26 mouse cellular contexts compared by ENCODE assay signal in the genomic region with DNA sequence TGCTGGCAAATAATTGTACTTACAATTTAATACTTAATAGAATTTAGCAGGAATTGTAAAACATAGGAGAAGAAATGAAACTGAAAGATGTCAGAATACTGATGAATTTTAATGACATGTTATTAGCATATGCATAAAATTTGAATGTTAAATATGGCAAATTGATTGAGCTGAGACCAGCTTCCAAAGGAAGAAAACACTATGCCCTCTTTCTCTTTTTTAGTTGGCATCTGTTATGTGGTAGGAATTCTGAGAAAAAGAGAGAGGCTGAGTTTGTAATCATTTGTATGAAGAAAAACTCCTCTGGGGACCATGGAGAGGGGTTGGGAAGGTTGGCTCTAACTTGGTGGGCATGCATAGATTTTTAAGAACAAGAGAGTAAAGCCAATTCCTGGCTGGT.
DNase-seq lines count a peak whose midpoint lies in the region; ATAC-seq and TF ChIP-seq lines count a peak whose summit lies in the region.
"Had no signal": no experiment of that assay in that cellular context is flagged by ENCODE, and none has a peak within 500 bp of the region (broad histone marks: within the 10 kb centered on the region; RNA-seq: fewer than 3 reads in every experiment).

No protein-coding gene starts in this region.

- H3K9me3 ChIP-seq in forebrain, embryonic 12.5 days = no peaks in the 10 kb centered on the region
- no peaks in the 10 kb centered on the region for H3K9me3 ChIP-seq in forebrain, embryonic 11.5 days (ENCODE audit: control insufficient read depth, low read length)
- no peaks in the 10 kb centered on the region for H3K9me3 ChIP-seq in forebrain, embryonic 16.5 days (ENCODE audit: control insufficient read depth, low read length)
- H3K9me3 ChIP-seq: intestine, embryonic 15.5 days; neural tube, embryonic 13.5 days had no signal

- 0 out of 2 replicates have a peak, but pooled peaks cover 5% of the 10 kb centered on the region for H3K4me1 ChIP-seq in forebrain, embryonic 12.5 days
- H3K4me1 ChIP-seq in forebrain, embryonic 11.5 days (replicated peaks; ENCODE audit: control insufficient read depth, insufficient read depth, low read length) = no peaks in the 10 kb centered on the region
- peaks cover 25% of the 10 kb centered on the region for H3K4me1 ChIP-seq in forebrain, embryonic 16.5 days (replicated peaks; ENCODE audit: control insufficient read depth, insufficient read depth, low read length)
- H3K4me1 ChIP-seq in thymus, adult 2 months (replicated peaks; ENCODE audit: control insufficient read depth, insufficient read depth, low read length) = no peaks in the 10 kb centered on the region
- H3K4me1 ChIP-seq: liver, embryonic 12.5 days had no signal

- no peak overlapping the region for H3K4me3 ChIP-seq in forebrain, embryonic 12.5 days (replicated peaks)
- H3K4me3 ChIP-seq in forebrain, embryonic 11.5 days (ENCODE audit: low read depth, low read length) = no peak overlapping the region
- H3K4me3 ChIP-seq in layer of hippocampus, adult 2 months = no peak overlapping the region
- no peak overlapping the region for H3K4me3 ChIP-seq in forebrain, embryonic 16.5 days (replicated peaks; ENCODE audit: low read length)
- H3K4me3 ChIP-seq in thymus, adult 2 months (ENCODE audit: control insufficient read depth, insufficient read depth, low read length) = no peak overlapping the region
- H3K4me3 ChIP-seq: erythroblast, embryonic 14.5 days; heart, adult 2 months; heart, embryonic 12.5 days; intestine, embryonic 15.5 days; liver, embryonic 12.5 days; neural tube, embryonic 13.5 days had no signal

- ATAC-seq in forebrain, embryonic 12.5 days (ENCODE audit: low FRiP score) = no peak
- ATAC-seq in forebrain, embryonic 11.5 days (replicated peaks; ENCODE audit: low FRiP score) = no peak
- peak; percentile 60 for ATAC-seq in forebrain, embryonic 16.5 days
- ATAC-seq: intestine, embryonic 15.5 days; liver, embryonic 12.5 days; liver, postnatal 0 days had no signal

- H3K27me3 ChIP-seq in forebrain, embryonic 12.5 days = no peaks in the 10 kb centered on the region
- no peaks in the 10 kb centered on the region for H3K27me3 ChIP-seq in forebrain, embryonic 11.5 days (ENCODE audit: control insufficient read depth, insufficient read depth, low read length)
- no peaks in the 10 kb centered on the region for H3K27me3 ChIP-seq in forebrain, embryonic 16.5 days (replicated peaks; ENCODE audit: control insufficient read depth, insufficient read depth, low read length)
- no peaks in the 10 kb centered on the region for H3K27me3 ChIP-seq in thymus, adult 2 months (ENCODE audit: control insufficient read depth, insufficient read depth, low read length)
- H3K27me3 ChIP-seq: heart, embryonic 12.5 days; intestine, embryonic 15.5 days; liver, embryonic 12.5 days; neural tube, embryonic 13.5 days; Patski had no signal

- H3K9ac ChIP-seq in forebrain, embryonic 12.5 days = no peak overlapping the region
- H3K9ac ChIP-seq in forebrain, embryonic 11.5 days (ENCODE audit: low read length) = no peak overlapping the region
- no peak overlapping the region for H3K9ac ChIP-seq in forebrain, embryonic 16.5 days (replicated peaks; ENCODE audit: low read depth, low read length)
- H3K9ac ChIP-seq: heart, embryonic 12.5 days; hindbrain, embryonic 14.5 days; intestine, embryonic 15.5 days; liver, embryonic 12.5 days; liver, postnatal 0 days; neural tube, embryonic 13.5 days had no signal

- TF ChIP-seq CTCF in layer of hippocampus, adult 2 months (conservative IDR thresholded peaks at IDR 0.05) = no peak
- no peak for TF ChIP-seq CTCF in thymus, adult 2 months (IDR thresholded peaks at IDR 0.05; ENCODE audit: borderline replicate concordance, control insufficient read depth, extremely low read depth, insufficient read depth, low read length, poor library complexity)

- DNase-seq in forebrain, embryonic 11.5 days (ENCODE audit: low spot score) = no peak
- DNase-seq in layer of hippocampus, adult 2 months (ENCODE audit: low spot score in 2 of 2) = no peak
- no peak for DNase-seq in layer of hippocampus, adult 8-10 months (ENCODE audit: low spot score in 2 of 2)
- no peak for DNase-seq in urinary bladder, postnatal 36 days (ENCODE audit: low spot score in 2 of 2)
- no peak for DNase-seq in thymus, adult 2 months
- DNase-seq: adrenal gland, postnatal 10 days; cerebellum, postnatal 14 days; heart, adult 2 months; heart, postnatal 4 days; kidney, adult 2 months; kidney, postnatal 36 days; layer of hippocampus, postnatal 36 days; left cerebral cortex, postnatal 4 days; liver, postnatal 0 days; lung, postnatal 36 days; thymus, postnatal 4 days had no signal

- 0 out of 2 replicates have a peak overlapping the region, but pooled peaks have one; percentile 31 for H3K27ac ChIP-seq in forebrain, embryonic 12.5 days
- no peak overlapping the region for H3K27ac ChIP-seq in forebrain, embryonic 11.5 days (ENCODE audit: low read depth, low read length)
- H3K27ac ChIP-seq in layer of hippocampus, adult 2 months = 0 out of 2 replicates have a peak overlapping the region, but pooled peaks have one; percentile 28
- peak overlapping the region; percentile 83 for H3K27ac ChIP-seq in forebrain, embryonic 16.5 days (ENCODE audit: low read length)
- no peak overlapping the region for H3K27ac ChIP-seq in thymus, adult 2 months (ENCODE audit: control insufficient read depth, insufficient read depth, low read length)
- H3K27ac ChIP-seq: heart, adult 2 months; intestine, embryonic 15.5 days; liver, embryonic 12.5 days; neural tube, embryonic 13.5 days had no signal

- H3K36me3 ChIP-seq in forebrain, embryonic 12.5 days (replicated peaks) = no peaks in the 10 kb centered on the region
- no peaks in the 10 kb centered on the region for H3K36me3 ChIP-seq in forebrain, embryonic 11.5 days (ENCODE audit: control insufficient read depth, insufficient read depth, low read length)
- no peaks in the 10 kb centered on the region for H3K36me3 ChIP-seq in forebrain, embryonic 16.5 days (ENCODE audit: control insufficient read depth, insufficient read depth)
- H3K36me3 ChIP-seq in thymus, adult 2 months (ENCODE audit: control insufficient read depth, insufficient read depth, low read length) = no peaks in the 10 kb centered on the region
- H3K36me3 ChIP-seq: G1E; heart, embryonic 12.5 days; intestine, embryonic 15.5 days; liver, embryonic 12.5 days; neural tube, embryonic 13.5 days had no signal

- no peak overlapping the region for H3K4me2 ChIP-seq in forebrain, embryonic 12.5 days
- H3K4me2 ChIP-seq in forebrain, embryonic 11.5 days (ENCODE audit: low read depth, low read length, severe bottlenecking) = no peak overlapping the region
- H3K4me2 ChIP-seq in forebrain, embryonic 16.5 days (ENCODE audit: low read length) = no peak overlapping the region
- H3K4me2 ChIP-seq: heart, embryonic 12.5 days; hindbrain, embryonic 14.5 days; intestine, embryonic 15.5 days; liver, embryonic 12.5 days; neural tube, embryonic 13.5 days had no signal

- TF ChIP-seq POLR2A in thymus, adult 2 months (IDR thresholded peaks at IDR 0.05; ENCODE audit: control insufficient read depth, extremely low read depth, insufficient read depth, low read length, poor library complexity) = no peak

Comparison
In these comparisons a context has a peak if more than half of its experiments do, and no peak if none do; other contexts are left out.
1. H3K27ac ChIP-seq: peak in forebrain, embryonic 12.5 days (single experiment), layer of hippocampus, adult 2 months (single experiment) and forebrain, embryonic 16.5 days (single experiment); none in forebrain, embryonic 11.5 days (single experiment) and thymus, adult 2 months (single experiment).